Mouse (Mus musculus) mouse trophoblast stem cell (cell line): ENCODE data around the gene 1700020D05Rik.
"Not testable (repeated sequence)": the region's sequence is repeated elsewhere in the genome, so short reads cannot be mapped to it uniquely, and the experiment has no call there.

ENCODE experiments used
- in situ Hi-C, 2 experiments: fragments of 300-500 bp; cut with MseI, MboI; formaldehyde crosslinking; loops; 2 replicates in 1 of 2; 3 replicates in 1 of 2; pipeline ENCODE4 v1.15.1; 2025

The 1700020D05Rik gene

DNA sequence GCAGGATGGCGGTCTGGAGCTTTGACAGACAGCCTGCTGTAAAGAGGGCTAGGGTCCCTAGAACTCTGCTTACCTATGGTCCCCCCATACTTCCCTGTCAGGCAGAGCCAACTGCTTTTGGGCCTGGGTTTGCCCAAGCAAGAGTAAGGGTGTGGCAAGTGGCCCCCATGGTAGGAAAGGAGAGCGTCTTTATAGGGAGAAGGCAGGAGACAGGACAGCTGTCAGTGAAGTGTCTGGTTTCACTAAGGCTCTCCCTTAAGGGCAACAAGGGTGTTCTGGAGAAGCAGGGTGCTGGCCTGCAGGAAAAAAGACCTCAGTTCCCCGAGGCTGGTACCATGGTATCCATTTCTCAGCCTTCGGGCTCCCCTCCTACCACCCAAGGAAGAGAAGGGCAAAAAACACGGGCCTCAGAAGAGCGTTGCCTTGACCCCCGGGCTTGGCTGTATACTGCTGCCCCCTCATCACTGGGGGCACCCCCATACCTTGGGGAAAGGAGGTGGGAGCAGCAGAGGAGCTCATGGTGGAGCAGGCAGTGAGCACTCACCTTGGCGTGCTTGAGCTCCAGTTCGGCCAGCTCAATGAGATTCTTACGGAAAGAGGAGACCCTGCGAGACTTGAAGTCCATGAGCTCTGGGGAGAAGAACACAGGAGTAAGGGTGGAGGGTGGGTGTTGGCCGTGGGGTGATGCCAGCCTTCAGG is 8.1 kb downstream of the 1700020D05Rik start:
- in situ Hi-C loops, result no loop called here

GRCm38 (mm10) chr19:5494314-5494713 is 9.3 kb downstream of the 1700020D05Rik start:
- in situ Hi-C loops, result no loop called here

GRCm38 (mm10) chr19:5493301-5493721 is 10.3 kb downstream of the 1700020D05Rik start:
- in situ Hi-C loops, result not testable (repeated sequence)

- in situ Hi-C loops, result no loop called here
Observed at GRCm38 (mm10) chr19:5492641-5493040, 10.9 kb downstream of the 1700020D05Rik start.

DNA sequence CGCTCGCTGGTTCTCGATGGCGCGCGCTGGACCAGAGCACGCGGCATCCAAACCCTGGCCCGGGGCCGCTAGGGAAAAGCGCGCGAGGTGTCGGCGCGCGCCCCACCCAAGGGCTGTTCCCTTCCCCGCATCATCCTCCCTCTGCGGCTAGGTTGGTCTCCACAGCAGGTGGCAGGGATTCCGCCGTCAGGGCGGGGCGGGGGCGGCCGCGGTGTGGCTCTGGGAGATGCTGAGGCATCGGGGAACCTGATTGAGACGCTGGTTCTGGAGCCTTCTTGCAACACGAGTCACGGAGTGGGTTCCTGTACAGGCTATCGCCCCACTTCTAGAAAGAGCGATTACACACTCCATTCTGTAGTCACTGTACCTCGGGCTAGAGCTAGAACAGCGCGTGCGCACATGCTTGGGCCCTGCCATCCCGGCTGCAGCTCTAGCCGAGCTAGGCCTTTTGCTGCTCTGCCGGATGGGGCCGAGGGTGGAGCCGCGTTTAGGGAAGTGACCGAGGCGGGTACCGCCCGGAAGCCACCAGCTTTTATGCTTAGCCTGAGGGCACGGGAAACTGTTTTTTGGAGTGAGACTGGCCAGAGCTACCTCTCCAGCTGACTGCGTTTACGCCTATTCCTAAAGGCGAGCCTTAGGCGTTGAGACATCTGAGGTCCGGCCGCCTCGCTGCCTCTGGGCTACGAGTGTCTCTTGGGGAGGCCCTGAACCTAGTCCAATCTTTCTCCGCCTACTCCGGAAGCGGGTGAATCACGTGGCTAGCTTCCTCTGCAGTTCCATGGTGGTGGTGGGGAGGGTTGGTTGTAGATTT is 12.5 kb downstream of the 1700020D05Rik start:
- in situ Hi-C loops, result no loop called here

GRCm38 (mm10) chr19:5490313-5490897 is 13.2 kb downstream of the 1700020D05Rik start, which contains the start of gene Cfl1:
TSS of gene Cfl1 (plus strand) at chr19:5490455.
- in situ Hi-C loops, result no loop called here

GRCm38 (mm10) chr19:5489721-5490120 is 13.9 kb downstream of the 1700020D05Rik start:
- in situ Hi-C loops, result not testable (repeated sequence)

DNA sequence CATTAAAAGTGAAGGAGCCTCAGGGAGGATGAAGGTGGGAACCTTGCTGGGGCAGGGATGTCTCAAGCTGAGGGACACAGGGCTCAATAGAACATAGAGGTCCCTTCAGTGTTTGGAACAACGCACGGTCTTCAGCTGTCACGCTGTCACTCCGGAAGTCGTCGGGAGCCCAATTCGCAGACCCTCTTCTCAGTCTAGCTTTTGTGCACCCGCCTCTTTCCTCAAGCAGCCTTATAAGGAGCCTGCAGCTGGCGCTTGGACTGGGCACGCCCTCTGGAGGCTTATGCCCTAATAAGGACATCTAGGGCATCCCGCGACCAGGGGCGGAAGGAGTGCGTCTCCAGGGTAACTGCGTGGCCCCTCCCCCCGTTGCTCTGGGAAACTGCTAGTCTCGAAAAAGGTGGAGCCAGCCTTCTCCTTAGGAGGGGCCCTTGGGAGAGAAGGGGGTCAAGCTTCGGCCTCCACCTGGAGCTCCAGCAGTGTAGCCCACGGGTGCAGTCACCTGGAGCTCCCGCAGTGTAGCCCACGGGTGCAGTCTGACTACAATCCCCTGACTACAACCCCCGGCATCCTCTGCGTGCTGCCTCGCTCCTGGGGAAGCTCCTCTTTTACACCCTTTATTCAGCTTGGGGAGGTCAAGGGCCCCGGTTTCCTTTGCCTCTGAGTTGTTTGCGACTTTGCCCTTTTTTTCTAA is 14.6 kb downstream of the 1700020D05Rik start:
- in situ Hi-C loops, result no loop called here

GRCm38 (mm10) chr19:5487768-5488550 is 15.6 kb downstream of the 1700020D05Rik start, which contains the start of gene Mus81:
TSS of gene Mus81 (minus strand) at chr19:5488402.
- in situ Hi-C loops, result no loop called here

- in situ Hi-C loops, result no loop called here
Observed at GRCm38 (mm10) chr19:5486771-5487170, 16.8 kb downstream of the 1700020D05Rik start.

GRCm38 (mm10) chr19:5486286-5486685 is 17.3 kb downstream of the 1700020D05Rik start:
- in situ Hi-C loops, result no loop called here

GRCm38 (mm10) chr19:5485821-5486220 is 17.8 kb downstream of the 1700020D05Rik start:
- in situ Hi-C loops, result no loop called here

DNA sequence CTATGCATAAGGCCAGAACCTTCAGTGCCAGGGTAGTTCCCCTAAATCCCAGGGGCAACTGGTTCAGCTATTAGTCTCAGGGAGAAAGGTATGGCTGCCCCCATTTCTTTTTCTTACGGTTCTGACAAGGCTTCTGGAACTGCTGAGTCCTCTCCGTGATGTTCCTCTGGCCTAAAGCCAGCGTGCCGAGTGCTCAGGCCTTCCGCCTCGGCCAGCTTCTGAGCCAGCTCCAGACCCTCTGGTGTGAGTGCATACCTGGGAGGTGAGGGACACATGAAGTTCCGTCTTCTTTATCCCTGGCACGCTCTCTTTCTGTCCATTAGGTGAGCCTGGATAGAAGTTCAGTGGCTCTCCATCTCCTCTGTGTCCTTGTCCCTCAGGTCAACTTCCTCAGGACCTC is 18.2 kb downstream of the 1700020D05Rik start:
- in situ Hi-C loops, result no loop called here

- in situ Hi-C loops, result no loop called here
Observed at GRCm38 (mm10) chr19:5484496-5484895, 19.1 kb downstream of the 1700020D05Rik start.

GRCm38 (mm10) chr19:5483386-5484359 is 19.9 kb downstream of the 1700020D05Rik start:
- in situ Hi-C loops, result no loop called here

- in situ Hi-C loops, result no loop called here
Observed at GRCm38 (mm10) chr19:5481398-5481797, 22.2 kb downstream of the 1700020D05Rik start.

DNA sequence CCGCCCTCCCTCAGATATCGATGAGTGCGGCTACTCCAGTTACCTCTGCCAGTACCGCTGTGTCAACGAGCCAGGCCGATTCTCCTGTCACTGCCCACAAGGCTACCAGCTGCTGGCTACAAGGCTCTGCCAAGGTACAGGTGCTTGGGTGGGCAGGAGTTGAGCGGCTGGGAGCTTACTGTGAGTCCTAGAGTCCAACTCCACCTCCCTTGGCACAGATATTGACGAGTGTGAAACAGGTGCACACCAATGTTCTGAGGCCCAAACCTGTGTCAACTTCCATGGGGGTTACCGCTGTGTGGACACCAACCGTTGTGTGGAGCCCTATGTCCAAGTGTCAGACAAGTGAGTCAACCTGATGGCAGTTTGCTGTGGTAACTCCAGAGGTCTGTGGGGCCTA is 23.6 kb downstream of the 1700020D05Rik start:
- in situ Hi-C loops, result no loop called here

GRCm38 (mm10) chr19:5477668-5478300 is 25.8 kb downstream of the 1700020D05Rik start:
- in situ Hi-C loops, result no loop called here

- in situ Hi-C loops, result no loop called here
Observed at GRCm38 (mm10) chr19:5477004-5477667, 26.5 kb downstream of the 1700020D05Rik start.
